Mouse (Mus musculus) megakaryocyte, embryonic 14.5 days (primary cell): ENCODE data around the gene Tmem72. TPM values are rescaled to one million over a fixed set of nuclear protein-coding genes. Genes with fewer than 3 reads are reported as not detected.
A peak's percentile ranks its signal among the peaks of the same experiment; 100 is the strongest.

ENCODE experiments used
- H3K27me3 ChIP-seq: replicated peaks from 2 replicates; pipeline ENCODE3; 2012; ENCODE audit warnings: inconsistent platforms
- H3K36me3 ChIP-seq: replicated peaks from 2 replicates; pipeline ENCODE3; 2012; ENCODE audit warnings: low read length, inconsistent platforms, mixed read lengths
- H3K4me1 ChIP-seq: 2 replicates; pipeline ENCODE4 v1.6.1; 2012; ENCODE audit warnings: inconsistent platforms
- H3K4me3 ChIP-seq: replicated peaks from 2 replicates; pipeline ENCODE3; 2012; ENCODE audit warnings: moderate library complexity, mild to moderate bottlenecking, inconsistent platforms
- H3K9me3 ChIP-seq: 2 replicates; pipeline ENCODE4 v1.6.1; 2012; ENCODE audit warnings: inconsistent platforms
- FLI1 ChIP-seq: IDR thresholded peaks from 2 replicates; pipeline ENCODE4 v1.6.1; 2012; ENCODE audit warnings: low read length, inconsistent platforms, mixed read lengths
- GATA1 ChIP-seq: IDR thresholded peaks from 3 replicates; pipeline ENCODE4 v1.6.1; 2012; ENCODE audit warnings: mixed read lengths, low read length, inconsistent platforms, borderline replicate concordance
- polyA plus RNA-seq: library from polyadenylated mRNA; stranded (reverse); fragments of >175 nt; gene quantifications from 2 replicates; pipeline ENCODE4 v1.2.3, GENCODE M21; 2012; ENCODE audit warnings: low replicate concordance; ENCODE audit not compliant: insufficient read depth

The Tmem72 gene
- polyA plus RNA-seq, 1 experiment: not detected

- Histone ChIP-seq H3K36me3 (no peaks in the 10 kb centered on the region), H3K4me1 (peaks cover 67% of the 10 kb centered on the region), H3K4me3 (no peak overlapping the region), H3K9me3 (no peaks in the 10 kb centered on the region), H3K27me3 (peaks cover 3% of the 10 kb centered on the region)
- no peak for TF ChIP-seq FLI1
- no peak for TF ChIP-seq GATA1
These were observed 79.2 kb downstream of the Tmem72 start for GRCm38 (mm10) chr6:116637496-116637895.

- Histone ChIP-seq H3K9me3 (no peaks in the 10 kb centered on the region), H3K4me1 (peaks cover 68% of the 10 kb centered on the region), H3K4me3 (no peak overlapping the region), H3K36me3 (no peaks in the 10 kb centered on the region), H3K27me3 (peaks cover 3% of the 10 kb centered on the region)
- TF ChIP-seq GATA1: no peak
- no peak for TF ChIP-seq FLI1
These were observed 80.0 kb downstream of the Tmem72 start for GRCm38 (mm10) chr6:116636581-116637235.

- peaks cover 80% of the 10 kb centered on the region for H3K4me1 ChIP-seq
- TF ChIP-seq GATA1: no peak
- TF ChIP-seq FLI1: no peak
- H3K4me3 ChIP-seq: peak overlapping the region; percentile 52
- H3K9me3 ChIP-seq: no peaks in the 10 kb centered on the region
- peaks cover 3% of the 10 kb centered on the region for H3K27me3 ChIP-seq
- no peaks in the 10 kb centered on the region for H3K36me3 ChIP-seq
These were observed 81.2 kb downstream of the Tmem72 start for GRCm38 (mm10) chr6:116635251-116636180.

- Histone ChIP-seq H3K4me3 (no peak overlapping the region), H3K9me3 (no peaks in the 10 kb centered on the region), H3K4me1 (peaks cover 84% of the 10 kb centered on the region), H3K36me3 (no peaks in the 10 kb centered on the region), H3K27me3 (peaks cover 3% of the 10 kb centered on the region)
- TF ChIP-seq GATA1: no peak
- no peak for TF ChIP-seq FLI1
These were observed 82.7 kb downstream of the Tmem72 start for GRCm38 (mm10) chr6:116633741-116634695.

GRCm38 (mm10) chr6:116632129-116632528 is 84.6 kb downstream of the Tmem72 start:
- peaks cover under 1% of the 10 kb centered on the region for H3K36me3 ChIP-seq
- no peaks in the 10 kb centered on the region for H3K9me3 ChIP-seq
- no peak for TF ChIP-seq GATA1
- no peak for TF ChIP-seq FLI1
- no peak overlapping the region for H3K4me3 ChIP-seq
- H3K27me3 ChIP-seq: no peaks in the 10 kb centered on the region
- H3K4me1 ChIP-seq: peaks cover 82% of the 10 kb centered on the region

GRCm38 (mm10) chr6:116629766-116630165 is 86.9 kb downstream of the Tmem72 start:
- TF ChIP-seq GATA1 (no peak), FLI1 (no peak)
- peak overlapping the region; percentile 77 for H3K4me3 ChIP-seq
- H3K36me3 ChIP-seq: peaks cover 11% of the 10 kb centered on the region
- H3K4me1 ChIP-seq: peaks cover 75% of the 10 kb centered on the region
- no peaks in the 10 kb centered on the region for H3K27me3 ChIP-seq
- no peaks in the 10 kb centered on the region for H3K9me3 ChIP-seq

Other genes starting within 250 kb of the Tmem72 start
- 0.44 TPM in 1 of 2 replicates, not detected in the other for gene Olfr211, start 227.8 kb downstream of the Tmem72 start, polyA plus RNA-seq
- not detected in 2 replicates for gene Olfr212, start 210.4 kb downstream of the Tmem72 start, polyA plus RNA-seq
- not detected in 2 replicates for gene Olfr213, start 178.5 kb downstream of the Tmem72 start, polyA plus RNA-seq
- gene Gm5580, start 165.8 kb downstream of the Tmem72 start, polyA plus RNA-seq: 0.07 TPM in 1 of 2 replicates, not detected in the other
- not detected in 2 replicates for gene Olfr214, start 162.7 kb downstream of the Tmem72 start, polyA plus RNA-seq
- gene Olfr215, start 132.7 kb downstream of the Tmem72 start, polyA plus RNA-seq: not detected in 2 replicates
- gene Zfp422, start 87.9 kb downstream of the Tmem72 start, polyA plus RNA-seq: 4.4 and 4.8 TPM in 2 replicates
- gene Depp1, start 66.3 kb downstream of the Tmem72 start, polyA plus RNA-seq: 0.51 TPM in 1 of 2 replicates, not detected in the other
- 0.50 and 8.8 TPM in 2 replicates for gene Rassf4, start 43.0 kb downstream of the Tmem72 start, polyA plus RNA-seq